ENCODE assay signal across 11 mouse cellular contexts in genomic region chr1:160280603-160281002, GRCm38 (mm10).
A peak's percentile ranks its signal among the peaks of the same experiment; 100 is the strongest.
DNase-seq lines count a peak whose midpoint lies in the region; ATAC-seq and TF ChIP-seq lines count a peak whose summit lies in the region.
"Had no signal": no experiment of that assay in that cellular context is flagged by ENCODE, and none has a peak within 500 bp of the region (broad histone marks: within the 10 kb centered on the region; RNA-seq: fewer than 3 reads in every experiment).

No protein-coding gene starts in this region.

- peaks cover 29% of the 10 kb centered on the region for H3K4me1 ChIP-seq in G1E (ENCODE audit: insufficient read depth, low read depth, low read length)

- H3K79me2 ChIP-seq in macrophage (ENCODE audit: inconsistent target), result no peaks in the 10 kb centered on the region

- peak overlapping the region; percentile 72 for H3K27ac ChIP-seq in macrophage
- H3K27ac ChIP-seq: hindbrain, embryonic 14.5 days had no signal

- H3K36me3 ChIP-seq in G1E (replicated peaks) (peaks cover 16% of the 10 kb centered on the region), macrophage (ENCODE audit: inconsistent target) (no peaks in the 10 kb centered on the region)

- ATAC-seq in G1E (ENCODE audit: extremely low read depth, insufficient number of reproducible peaks, low FRiP score, poor library complexity, severe bottlenecking), result peak; percentile 94
- peak; percentile 88 to 91; a peak in 3 of 4 replicates for ATAC-seq in hematopoietic stem cell, adult 5-6 weeks (replicated peaks in 1 of 2; ENCODE audit: insufficient read depth in 1 of 2, low FRiP score in 2 of 2, low TSS enrichment in 1 of 2, low read depth in 1 of 2, poor library complexity in 2 of 2, severe bottlenecking in 2 of 2)
- ATAC-seq: forebrain, postnatal 0 days had no signal

- H3K27me3 ChIP-seq in G1E (ENCODE audit: insufficient read depth, low read length), result no peaks in the 10 kb centered on the region

- DNase-seq in 416B (ENCODE audit: low read depth) (peak; percentile 66), G1E (ENCODE audit: low spot score) (peak; percentile 37)
- DNase-seq in ovary, postnatal 10 days (ENCODE audit: low spot score), result no peak
- no peak for DNase-seq in embryo, embryonic 11 days
- DNase-seq in adrenal gland, adult 8-10 months, result no peak
- DNase-seq: cerebellum, postnatal 14 days; forebrain, postnatal 0 days; kidney, postnatal 25 days had no signal

- no peak for TF ChIP-seq CTCF in G1E (IDR thresholded peaks at IDR 0.05; ENCODE audit: low read depth, low read length)

- H3K4me3 ChIP-seq in G1E (ENCODE audit: low read depth, low read length), result no peak overlapping the region
- H3K4me3 ChIP-seq in macrophage (ENCODE audit: inconsistent target), result no peak overlapping the region

- no peaks in the 10 kb centered on the region for H3K9me3 ChIP-seq in G1E (replicated peaks)

- 4% methylated on average over 4 of the region's 4 CpGs for WGBS in macrophage (ENCODE audit: missing documents)

Comparison
In these comparisons a context has a peak if more than half of its experiments do, and no peak if none do; other contexts are left out.
1. DNase-seq: peak in 416B (single experiment) and G1E (single experiment); none in ovary, postnatal 10 days (single experiment), embryo, embryonic 11 days (single experiment) and adrenal gland, adult 8-10 months (single experiment).